Mouse (Mus musculus): ENCODE results near the gene Rhbdf1. TPM values are rescaled to one million over a fixed set of nuclear protein-coding genes. Genes with fewer than 3 reads are reported as not detected.

The Rhbdf1 gene
- polyA plus RNA-seq, 1 experiment from 2014 or later = 20.7 TPM

- H3K9ac ChIP-seq (ENCODE audit: low read depth, low read length) = no peak overlapping the region
- no peak for TF ChIP-seq CTCF (IDR thresholded peaks at IDR 0.05; ENCODE audit: low read depth)
- H3K36me3 ChIP-seq (ENCODE audit: control insufficient read depth, insufficient read depth) = peaks cover 14% of the 10 kb centered on the region; the same call in 1 of the 2 replicates
- WGBS = 91% methylated on average over 6 of the region's 6 CpGs
- ATAC-seq = no peak
- H3K27me3 ChIP-seq (replicated peaks; ENCODE audit: control insufficient read depth, insufficient read depth, low read length) = no peaks in the 10 kb centered on the region; the same call in 1 of the 2 replicates
- no peak overlapping the region for H3K4me3 ChIP-seq (ENCODE audit: low read depth, low read length)
- no peaks in the 10 kb centered on the region for H3K9me3 ChIP-seq (ENCODE audit: control insufficient read depth)
- H3K4me2 ChIP-seq (replicated peaks; ENCODE audit: low read depth) = no peak overlapping the region
- H3K27ac ChIP-seq (ENCODE audit: low read depth, low read length) = no peak overlapping the region
- H3K4me1 ChIP-seq (replicated peaks; ENCODE audit: control insufficient read depth, insufficient read depth, low read length) = peaks cover 3% of the 10 kb centered on the region; the same call in 1 of the 2 replicates
These were observed 44.1 kb upstream of the Rhbdf1 start for GRCm38 (mm10) chr11:32266194-32266593.

GRCm38 (mm10) chr11:32265117-32265738, 43.1 kb upstream of the Rhbdf1 start:
- no peak overlapping the region for H3K27ac ChIP-seq (ENCODE audit: low read depth, low read length)
- H3K36me3 ChIP-seq (ENCODE audit: control insufficient read depth, insufficient read depth) = peaks cover 17% of the 10 kb centered on the region; the same call in 1 of the 2 replicates
- no peak overlapping the region for H3K4me2 ChIP-seq (replicated peaks; ENCODE audit: low read depth)
- no peak overlapping the region for H3K9ac ChIP-seq (ENCODE audit: low read depth, low read length)
- no peak overlapping the region for H3K4me3 ChIP-seq (ENCODE audit: low read depth, low read length)
- no peaks in the 10 kb centered on the region for H3K9me3 ChIP-seq (ENCODE audit: control insufficient read depth)
- WGBS = 91% methylated on average over 3 of the region's 3 CpGs
- H3K27me3 ChIP-seq (replicated peaks; ENCODE audit: control insufficient read depth, insufficient read depth, low read length) = no peaks in the 10 kb centered on the region; the same call in 1 of the 2 replicates
- ATAC-seq = no peak
- no peak for TF ChIP-seq CTCF (IDR thresholded peaks at IDR 0.05; ENCODE audit: low read depth)
- H3K4me1 ChIP-seq (replicated peaks; ENCODE audit: control insufficient read depth, insufficient read depth, low read length) = peaks cover 3% of the 10 kb centered on the region; the same call in 1 of the 2 replicates

GRCm38 (mm10) chr11:32262674-32263415, 40.7 kb upstream of the Rhbdf1 start:
- Histone ChIP-seq H3K9ac (ENCODE audit: low read depth, low read length) (no peak overlapping the region), H3K4me2 (replicated peaks; ENCODE audit: low read depth) (no peak overlapping the region), H3K9me3 (ENCODE audit: control insufficient read depth) (no peaks in the 10 kb centered on the region), H3K36me3 (ENCODE audit: control insufficient read depth, insufficient read depth) (peaks cover 18% of the 10 kb centered on the region; the same call in 1 of the 2 replicates), H3K4me1 (replicated peaks; ENCODE audit: control insufficient read depth, insufficient read depth, low read length) (peaks cover under 1% of the 10 kb centered on the region; the same call in 1 of the 2 replicates), H3K27me3 (replicated peaks; ENCODE audit: control insufficient read depth, insufficient read depth, low read length) (no peaks in the 10 kb centered on the region), H3K27ac (ENCODE audit: low read depth, low read length) (no peak overlapping the region), H3K4me3 (ENCODE audit: low read depth, low read length) (no peak overlapping the region)
- 69% methylated on average over 10 of the region's 10 CpGs for WGBS
- no peak for TF ChIP-seq CTCF (IDR thresholded peaks at IDR 0.05; ENCODE audit: low read depth)
- no peak for ATAC-seq

- Histone ChIP-seq H3K9me3 (ENCODE audit: control insufficient read depth) (no peaks in the 10 kb centered on the region), H3K4me3 (ENCODE audit: low read depth, low read length) (no peak overlapping the region), H3K36me3 (ENCODE audit: control insufficient read depth, insufficient read depth) (peaks cover 36% of the 10 kb centered on the region), H3K4me1 (replicated peaks; ENCODE audit: control insufficient read depth, insufficient read depth, low read length) (no peaks in the 10 kb centered on the region), H3K4me2 (replicated peaks; ENCODE audit: low read depth) (no peak overlapping the region), H3K9ac (ENCODE audit: low read depth, low read length) (no peak overlapping the region), H3K27ac (ENCODE audit: low read depth, low read length) (no peak overlapping the region), H3K27me3 (replicated peaks; ENCODE audit: control insufficient read depth, insufficient read depth, low read length) (no peaks in the 10 kb centered on the region)
- TF ChIP-seq CTCF (IDR thresholded peaks at IDR 0.05; ENCODE audit: low read depth) = no peak
- no peak for ATAC-seq
- WGBS = 92% methylated on average over 3 of the region's 3 CpGs
These were observed 34.5 kb upstream of the Rhbdf1 start for GRCm38 (mm10) chr11:32256566-32256965.

GRCm38 (mm10) chr11:32256146-32256545, 34.0 kb upstream of the Rhbdf1 start:
- H3K9ac ChIP-seq (ENCODE audit: low read depth, low read length) = no peak overlapping the region
- no peak for ATAC-seq
- no peak overlapping the region for H3K4me3 ChIP-seq (ENCODE audit: low read depth, low read length)
- no peaks in the 10 kb centered on the region for H3K4me1 ChIP-seq (replicated peaks; ENCODE audit: control insufficient read depth, insufficient read depth, low read length)
- H3K36me3 ChIP-seq (ENCODE audit: control insufficient read depth, insufficient read depth) = peaks cover 34% of the 10 kb centered on the region
- 97% methylated on average over 1 of the region's 1 CpGs for WGBS
- H3K9me3 ChIP-seq (ENCODE audit: control insufficient read depth) = no peaks in the 10 kb centered on the region
- no peak overlapping the region for H3K27ac ChIP-seq (ENCODE audit: low read depth, low read length)
- H3K27me3 ChIP-seq (replicated peaks; ENCODE audit: control insufficient read depth, insufficient read depth, low read length) = no peaks in the 10 kb centered on the region
- no peak for TF ChIP-seq CTCF (IDR thresholded peaks at IDR 0.05; ENCODE audit: low read depth)
- H3K4me2 ChIP-seq (replicated peaks; ENCODE audit: low read depth) = no peak overlapping the region

- Histone ChIP-seq H3K9ac (ENCODE audit: low read depth, low read length) (no peak overlapping the region), H3K9me3 (ENCODE audit: control insufficient read depth) (no peaks in the 10 kb centered on the region), H3K27ac (ENCODE audit: low read depth, low read length) (no peak overlapping the region), H3K4me3 (ENCODE audit: low read depth, low read length) (no peak overlapping the region), H3K27me3 (replicated peaks; ENCODE audit: control insufficient read depth, insufficient read depth, low read length) (no peaks in the 10 kb centered on the region), H3K4me2 (replicated peaks; ENCODE audit: low read depth) (no peak overlapping the region), H3K4me1 (replicated peaks; ENCODE audit: control insufficient read depth, insufficient read depth, low read length) (no peaks in the 10 kb centered on the region), H3K36me3 (ENCODE audit: control insufficient read depth, insufficient read depth) (peaks cover 46% of the 10 kb centered on the region)
- ATAC-seq = no peak
- no peak for TF ChIP-seq CTCF (IDR thresholded peaks at IDR 0.05; ENCODE audit: low read depth)
- WGBS = 100% methylated on average over 1 of the region's 1 CpGs
These were observed 31.0 kb upstream of the Rhbdf1 start for GRCm38 (mm10) chr11:32253121-32253520.
